Mouse (Mus musculus): Measurements from ENCODE around the gene Eid2b.
"Not testable (repeated sequence)": the region's sequence is repeated elsewhere in the genome, so short reads cannot be mapped to it uniquely, and the experiment has no call there.

Gene Eid2b

GRCm38 (mm10) chr7:28277615-28278278 is at the start of gene Eid2b:
Eid2b (plus strand) TSS chr7:28277739.
- peak; percentile 98 for DNase-seq (ENCODE audit: low spot score)

DNA sequence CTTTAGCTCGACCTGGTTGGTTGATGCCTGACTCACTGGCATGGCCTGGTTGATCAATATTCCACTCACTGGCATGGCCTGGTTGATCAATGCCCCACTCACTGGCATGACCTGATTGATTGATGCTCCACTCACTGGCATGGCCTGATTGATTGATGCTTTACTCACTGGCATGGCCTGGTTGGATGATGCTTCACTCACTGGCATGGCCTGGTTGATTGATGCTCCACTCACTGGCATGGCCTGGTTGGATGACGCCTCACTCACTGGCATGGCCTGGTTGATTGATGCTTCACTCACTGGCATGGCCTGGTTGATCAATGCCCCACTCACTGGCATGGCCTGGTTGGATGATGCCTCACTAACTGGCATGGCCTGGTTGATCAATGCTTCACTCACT is 33.6 kb upstream of the Eid2b start:
- DNase-seq (ENCODE audit: low spot score), result not testable (repeated sequence)

DNA sequence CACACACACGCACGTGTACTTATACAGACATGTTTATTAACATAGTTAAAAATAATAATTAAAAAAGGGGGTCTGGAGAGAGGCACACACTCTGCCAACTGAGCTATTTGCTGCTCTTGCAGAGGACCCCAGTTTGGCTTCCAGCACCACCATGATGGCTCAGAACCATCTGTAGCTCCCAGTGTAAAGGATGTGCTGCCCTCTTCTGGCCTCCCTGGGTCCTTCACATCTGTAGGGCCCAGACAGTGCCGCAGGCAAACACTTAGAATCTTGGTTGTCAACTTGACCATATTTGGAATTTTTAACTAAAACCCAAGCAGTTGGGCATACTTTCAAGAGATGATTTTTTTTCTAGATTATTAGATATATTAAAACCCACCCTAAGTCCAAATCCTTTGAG is 28.6 kb upstream of the Eid2b start:
- no peak for DNase-seq (ENCODE audit: low spot score)

- DNase-seq (ENCODE audit: low spot score), result no peak
Measured at GRCm38 (mm10) chr7:28251976-28252375, 25.6 kb upstream of the Eid2b start.

DNA sequence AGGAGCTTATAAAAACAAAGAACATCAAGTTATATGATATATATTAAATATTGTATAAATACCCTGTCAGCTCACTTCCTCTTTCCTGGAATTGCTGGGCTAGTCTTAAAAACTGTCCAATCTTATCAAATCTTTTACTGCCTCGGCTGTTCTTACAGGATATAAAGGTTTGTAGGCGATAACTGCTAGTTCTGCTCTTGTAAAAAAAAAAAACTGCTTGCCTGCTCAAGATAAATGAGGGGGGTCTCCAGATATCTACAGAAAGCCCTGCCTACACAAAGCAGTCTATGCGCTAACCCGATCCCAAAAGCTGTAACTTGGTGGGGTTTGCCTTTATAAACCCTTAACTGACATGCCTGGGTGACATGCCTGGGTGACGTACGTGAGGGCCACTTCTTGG is 22.9 kb upstream of the Eid2b start:
- DNase-seq (ENCODE audit: low spot score), result no peak

GRCm38 (mm10) chr7:28255476-28255875 is 22.1 kb upstream of the Eid2b start:
- DNase-seq (ENCODE audit: low spot score), result no peak

- no peak for DNase-seq (ENCODE audit: low spot score)
Measured at GRCm38 (mm10) chr7:28262861-28263260, 14.7 kb upstream of the Eid2b start.

DNA sequence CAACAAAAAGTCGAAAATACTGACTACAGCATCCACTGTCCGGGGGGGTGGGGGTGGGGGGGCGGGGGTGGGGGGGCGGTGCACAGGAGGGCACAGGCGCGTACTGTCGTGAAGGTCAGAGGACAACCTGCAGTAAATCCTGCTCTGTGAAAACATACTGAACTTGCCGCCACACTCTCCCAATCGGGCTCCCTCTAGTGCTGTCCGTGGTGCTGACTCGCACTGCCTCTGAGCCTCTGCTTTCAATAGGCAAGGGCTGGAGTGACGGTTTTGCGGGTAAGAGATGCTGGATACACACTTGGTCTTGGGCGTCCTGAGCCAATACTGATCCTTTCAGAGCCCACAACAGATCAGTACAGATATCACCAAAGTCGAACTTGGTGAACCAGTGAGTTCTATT is 13.8 kb upstream of the Eid2b start:
- peak; percentile 91 for DNase-seq (ENCODE audit: low spot score)

GRCm38 (mm10) chr7:28265391-28265790 is 12.1 kb upstream of the Eid2b start:
- no peak for DNase-seq (ENCODE audit: low spot score)

DNA sequence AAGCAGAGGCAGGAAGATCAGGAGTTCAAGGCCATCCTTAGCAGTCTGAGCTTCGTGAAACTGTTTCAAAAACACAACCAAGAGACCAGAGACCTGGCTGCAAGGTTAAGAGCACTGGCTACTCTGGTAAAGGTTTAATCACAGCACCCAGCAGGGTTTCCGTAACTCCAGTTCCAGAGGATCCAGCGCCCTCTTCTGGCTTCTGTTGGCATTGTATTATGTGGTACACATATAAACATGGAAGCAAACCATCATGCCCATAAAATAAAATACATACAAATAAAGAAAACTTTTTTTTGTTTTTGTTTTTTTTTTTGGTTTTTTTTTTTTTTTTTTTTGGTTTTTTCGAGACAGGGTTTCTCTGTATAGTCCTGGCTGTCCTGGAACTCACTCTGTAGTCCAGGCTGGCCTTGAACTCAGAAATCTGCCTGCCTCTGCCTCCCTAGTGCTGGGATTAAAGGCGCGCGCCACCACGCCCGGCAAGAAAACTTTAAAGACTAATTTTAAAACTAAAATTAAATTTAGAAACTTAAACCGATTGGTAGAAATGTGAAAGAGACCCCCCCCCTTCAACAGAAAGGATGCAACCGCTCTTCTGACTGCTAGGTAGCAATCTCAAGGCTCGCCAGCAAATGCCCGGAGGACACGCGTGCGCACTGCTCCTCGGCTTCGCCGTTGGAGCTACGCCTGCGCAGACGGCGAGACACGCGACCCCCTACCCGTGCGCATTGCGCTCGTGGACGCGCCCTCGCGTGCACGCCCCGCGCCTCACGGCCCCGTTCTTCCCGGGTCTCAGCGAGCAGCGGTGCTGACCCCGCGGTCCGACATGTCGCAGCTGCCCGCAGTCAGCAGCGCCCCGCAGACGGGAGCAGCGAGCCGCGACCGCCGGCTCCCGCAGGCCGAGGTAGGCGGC is 10.2 kb upstream of the Eid2b start, which contains the start of gene Eid2:
TSS of gene Eid2 (plus strand) at position 753 of the 913 bp plus-strand sequence.
- peak; percentile 91 for DNase-seq (ENCODE audit: low spot score)

DNA sequence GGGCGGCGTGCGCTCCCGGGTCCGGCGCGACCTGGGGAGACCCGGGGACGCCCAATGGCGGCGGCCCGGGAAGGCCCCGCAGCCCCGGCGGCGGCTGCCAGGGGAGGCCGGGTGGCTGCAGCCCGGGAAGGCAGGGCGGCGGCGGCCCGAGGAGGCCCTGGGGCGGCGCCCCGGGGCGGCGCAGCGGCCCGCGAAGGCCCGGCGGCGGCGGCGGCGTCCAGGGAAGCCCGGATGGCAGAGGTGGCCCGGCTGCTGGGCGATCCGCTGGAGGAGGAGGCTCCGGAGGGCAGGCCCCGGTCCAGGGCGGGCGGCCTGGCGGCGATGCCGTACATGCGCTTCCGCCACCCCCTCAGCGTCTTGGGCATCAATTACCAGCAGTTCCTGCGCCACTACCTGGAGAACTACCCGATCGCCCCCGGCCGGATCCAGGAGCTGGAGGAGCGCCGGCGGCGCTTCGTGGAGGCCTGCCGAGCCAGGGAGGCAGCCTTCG is 9.5 kb upstream of the Eid2b start:
- DNase-seq (ENCODE audit: low spot score), result peak; percentile 72

DNA sequence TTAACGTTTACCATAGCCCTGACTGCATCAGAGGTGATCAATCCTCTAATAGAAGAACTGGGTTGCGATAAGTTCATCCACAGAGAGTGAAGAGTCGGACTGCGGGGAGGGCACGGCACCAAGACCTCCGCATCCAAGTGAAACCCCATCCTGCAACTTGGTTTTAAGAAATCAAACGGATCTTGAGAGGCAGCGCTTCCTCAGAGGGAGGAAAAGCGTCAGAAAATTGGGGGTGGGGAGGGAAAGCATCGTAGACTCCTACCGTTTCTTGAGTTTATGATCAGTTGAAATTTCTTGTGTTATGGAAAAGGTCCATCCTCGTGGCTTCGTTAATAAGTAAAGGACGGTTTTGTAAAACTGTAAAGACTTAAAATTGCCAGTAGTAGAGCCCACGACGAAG is 9.0 kb upstream of the Eid2b start:
- no peak for DNase-seq (ENCODE audit: low spot score)

DNA sequence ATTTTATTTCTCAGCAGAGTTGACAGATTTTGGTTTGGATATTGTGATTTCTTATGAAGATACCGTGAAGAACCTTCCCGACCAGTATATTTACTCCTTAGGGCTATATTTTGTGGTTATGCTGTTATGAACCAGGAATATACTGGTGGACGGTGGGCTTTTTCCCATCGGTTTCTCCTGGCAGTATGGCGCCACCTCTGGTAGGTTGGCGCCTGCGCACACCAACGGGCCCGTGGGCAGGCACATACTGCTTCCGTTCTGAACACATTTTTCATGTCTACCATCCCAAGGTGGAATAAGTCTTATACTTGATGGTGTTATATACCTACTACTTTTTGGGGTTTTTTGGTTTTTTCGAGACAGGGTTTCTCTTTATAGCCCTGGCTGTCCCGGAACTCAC is 8.2 kb upstream of the Eid2b start:
- no peak for DNase-seq (ENCODE audit: low spot score)

DNA sequence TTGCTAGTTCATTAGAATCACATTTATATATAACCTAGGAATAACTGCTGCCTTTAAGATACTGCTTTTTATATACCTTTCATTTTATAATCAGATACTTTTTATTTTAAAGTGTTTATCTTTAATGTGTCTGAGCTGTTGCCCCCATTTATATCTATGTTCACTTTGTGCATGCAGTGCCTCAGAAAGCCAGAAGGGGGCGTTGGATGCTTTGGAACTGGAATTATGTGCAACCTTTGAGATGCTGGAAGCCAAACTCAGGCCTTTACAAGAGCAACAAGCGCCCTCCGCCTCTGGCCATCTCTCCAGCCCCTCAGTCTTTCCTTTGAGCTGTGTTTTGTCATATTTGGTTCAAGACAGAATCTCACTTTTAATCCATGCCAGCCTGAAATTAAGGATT is 5.8 kb upstream of the Eid2b start:
- no peak for DNase-seq (ENCODE audit: low spot score)

- DNase-seq (ENCODE audit: low spot score), result no peak
Measured at GRCm38 (mm10) chr7:28277237-28277614, 313 bp upstream of the Eid2b start.

GRCm38 (mm10) chr7:28278279-28278652 is 727 bp downstream of the Eid2b start:
- no peak for DNase-seq (ENCODE audit: low spot score)

- DNase-seq (ENCODE audit: low spot score), result no peak
Measured at GRCm38 (mm10) chr7:28280630-28281029, 3.1 kb downstream of the Eid2b start.

DNA sequence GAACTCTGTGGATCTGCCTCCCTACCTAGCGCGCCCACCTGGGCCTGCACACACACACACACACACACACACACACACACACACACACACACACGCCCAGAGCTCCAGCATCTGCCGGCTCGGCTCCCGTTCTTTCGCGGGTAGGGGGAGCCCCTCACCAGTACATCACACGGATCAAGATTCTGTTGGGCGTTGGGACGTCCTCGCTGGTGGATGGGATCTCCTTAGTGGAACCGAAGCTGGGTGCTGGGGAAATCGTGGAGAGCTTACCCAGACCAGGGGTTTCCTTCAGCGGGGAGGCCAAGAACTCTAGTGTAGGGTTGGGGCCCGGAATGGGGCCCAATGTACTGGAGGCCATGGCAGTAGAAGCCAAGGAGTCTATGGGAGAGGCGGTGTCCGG is 12.6 kb downstream of the Eid2b start:
- no peak for DNase-seq (ENCODE audit: low spot score)

GRCm38 (mm10) chr7:28290638-28291590 is 13.4 kb downstream of the Eid2b start, which contains the start of gene Selenov:
Selenov (minus strand) TSS chr7:28291186.
- DNase-seq (ENCODE audit: low spot score), result peak; percentile 65

DNA sequence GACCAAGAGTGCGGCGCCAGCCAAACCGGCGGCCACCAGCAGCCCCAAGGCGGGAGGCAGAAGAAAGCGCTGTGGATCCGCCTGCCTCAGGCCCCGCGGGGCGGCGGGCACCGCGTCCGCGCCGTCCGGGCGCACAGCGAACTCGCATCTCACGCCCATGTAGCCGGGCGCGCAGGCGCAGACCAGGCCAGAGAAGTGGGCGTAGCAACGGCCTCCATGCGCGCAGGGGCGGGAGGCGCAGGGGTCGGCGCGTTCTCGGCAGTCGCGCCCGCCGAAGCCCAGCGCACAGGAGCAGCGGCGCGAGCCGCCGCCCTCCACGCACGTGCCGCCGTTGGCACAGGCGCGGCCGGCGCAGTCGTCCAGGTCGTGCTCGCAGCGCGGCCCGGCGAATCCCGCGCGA is 16.9 kb downstream of the Eid2b start:
- peak; percentile 86 for DNase-seq (ENCODE audit: low spot score)

DNA sequence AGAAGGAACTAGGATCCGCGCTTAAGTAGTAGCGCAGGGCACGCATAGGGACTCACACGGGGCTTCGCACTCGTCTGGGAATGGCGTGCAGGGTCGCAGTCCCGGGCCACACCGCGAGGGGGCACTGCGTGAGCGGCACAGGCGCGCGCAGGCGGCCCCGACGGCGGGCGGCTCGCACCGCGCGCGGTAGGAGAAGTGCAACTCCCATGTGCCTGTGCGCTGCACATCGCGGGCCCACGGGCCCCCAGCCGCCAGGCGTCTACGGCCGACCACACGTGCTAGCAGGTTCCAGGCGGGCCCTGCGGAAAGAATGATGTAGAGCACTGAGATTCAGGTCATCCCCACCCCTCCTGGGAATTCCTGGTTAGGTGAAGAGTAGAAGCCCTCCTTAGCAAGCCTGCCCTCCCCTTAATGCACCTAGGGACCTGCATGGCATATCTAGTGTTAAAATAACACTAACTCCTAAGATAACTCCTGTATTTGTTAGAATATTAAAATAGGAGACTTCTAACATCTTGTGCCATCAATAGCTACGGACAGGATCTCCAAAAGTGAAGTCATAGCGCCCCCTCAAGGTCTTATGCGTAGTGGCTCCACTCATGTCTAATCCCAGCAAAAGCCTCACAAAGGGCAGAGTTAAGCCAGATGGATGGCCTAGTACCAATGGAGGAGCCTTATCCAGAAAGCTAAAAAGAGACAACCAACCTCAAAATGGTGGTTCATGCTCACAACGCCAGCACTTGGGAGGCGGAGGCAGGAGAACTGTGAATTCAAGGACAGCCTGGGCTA is 21.5 kb downstream of the Eid2b start:
- DNase-seq (ENCODE audit: low spot score), result peak; percentile 70

Data from testis, postnatal 10 days (tissue).